Mouse (Mus musculus) stomach, postnatal 0 days (tissue): ENCODE results near the gene Dyrk1a. TPM values are rescaled to one million over a fixed set of nuclear protein-coding genes. Genes with fewer than 3 reads are reported as not detected.

ENCODE experiments used
- ATAC-seq: fragments of 200-750 bp; cut with Nextera tagmentation; 2 replicates; pipeline ENCODE4 v1.8.0; 2017; ENCODE audit not compliant: low FRiP score, low TSS enrichment
- DNase-seq: peaks from one replicate; pipeline ENCODE4 v3.0.0-alpha.2; 2016; ENCODE audit warnings: low spot score
- H3K27ac ChIP-seq: fragments of 300-500 bp; sonication (generic); replicated peaks from 2 replicates; pipeline ENCODE4 v1.5.1; 2014; ENCODE audit warnings: mild to moderate bottlenecking, control low read depth
- H3K27me3 ChIP-seq: fragments of 300-500 bp; sonication (generic); 2 replicates; pipeline ENCODE4 v1.6.1; 2014; ENCODE audit warnings: low read length; ENCODE audit not compliant: control insufficient read depth, insufficient read depth
- H3K36me3 ChIP-seq: fragments of 300-500 bp; sonication (generic); 2 replicates; pipeline ENCODE4 v1.6.1; 2014; ENCODE audit warnings: low read length, mixed read lengths; ENCODE audit not compliant: control insufficient read depth, insufficient read depth
- H3K4me1 ChIP-seq: fragments of 300-500 bp; sonication (generic); replicated peaks from 2 replicates; pipeline ENCODE4 v1.6.1; 2014; ENCODE audit warnings: antibody characterized with exemption; ENCODE audit not compliant: control insufficient read depth, insufficient read depth
- H3K4me2 ChIP-seq: fragments of 300-500 bp; sonication (generic); replicated peaks from 2 replicates; pipeline ENCODE4 v1.6.1; 2014; ENCODE audit warnings: low read depth, mild to moderate bottlenecking, control low read depth, moderate library complexity
- H3K4me3 ChIP-seq: fragments of 300-500 bp; sonication (generic); 2 replicates; pipeline ENCODE4 v1.5.1; 2014; ENCODE audit warnings: low read depth, low read length, control low read depth
- H3K9ac ChIP-seq: fragments of 300-500 bp; sonication (generic); 2 replicates; pipeline ENCODE4 v1.6.1; 2014; ENCODE audit warnings: mild to moderate bottlenecking, low read length, control low read depth, mixed read lengths
- H3K9me3 ChIP-seq: fragments of 300-500 bp; sonication (generic); 2 replicates; pipeline ENCODE4 v1.6.1; 2016; ENCODE audit warnings: low read length; ENCODE audit not compliant: control insufficient read depth
- CTCF ChIP-seq: IDR thresholded peaks from 2 replicates; pipeline ENCODE4 v1.5.1; 2016; ENCODE audit warnings: antibody characterized with exemption, low read depth, mild to moderate bottlenecking, moderate library complexity
- EP300 ChIP-seq: optimal IDR thresholded peaks from 2 replicates; pipeline ENCODE3; 2016; ENCODE audit warnings: antibody characterized with exemption
- WGBS: fragments of 180-500 bp; shearing (Covaris S2); extraction: QIAGEN DNeasy Blood & Tissue Kit; methylation state at CpG from one replicate; pipeline ENCODE4 v1.1.7; 2014; 5-methylcytosine and 5-hydroxymethylcytosine counted together
- polyA plus RNA-seq: library from polyadenylated mRNA; unstranded; fragments of >200 nt; fragmentation: Nextera tagmentation; extraction: Ambion mirVana; gene quantifications from 2 replicates; pipeline ENCODE4 v1.2.1, GENCODE M21; 2015

The Dyrk1a gene
- 4.6 and 5.2 TPM in 2 replicates for polyA plus RNA-seq

DNA sequence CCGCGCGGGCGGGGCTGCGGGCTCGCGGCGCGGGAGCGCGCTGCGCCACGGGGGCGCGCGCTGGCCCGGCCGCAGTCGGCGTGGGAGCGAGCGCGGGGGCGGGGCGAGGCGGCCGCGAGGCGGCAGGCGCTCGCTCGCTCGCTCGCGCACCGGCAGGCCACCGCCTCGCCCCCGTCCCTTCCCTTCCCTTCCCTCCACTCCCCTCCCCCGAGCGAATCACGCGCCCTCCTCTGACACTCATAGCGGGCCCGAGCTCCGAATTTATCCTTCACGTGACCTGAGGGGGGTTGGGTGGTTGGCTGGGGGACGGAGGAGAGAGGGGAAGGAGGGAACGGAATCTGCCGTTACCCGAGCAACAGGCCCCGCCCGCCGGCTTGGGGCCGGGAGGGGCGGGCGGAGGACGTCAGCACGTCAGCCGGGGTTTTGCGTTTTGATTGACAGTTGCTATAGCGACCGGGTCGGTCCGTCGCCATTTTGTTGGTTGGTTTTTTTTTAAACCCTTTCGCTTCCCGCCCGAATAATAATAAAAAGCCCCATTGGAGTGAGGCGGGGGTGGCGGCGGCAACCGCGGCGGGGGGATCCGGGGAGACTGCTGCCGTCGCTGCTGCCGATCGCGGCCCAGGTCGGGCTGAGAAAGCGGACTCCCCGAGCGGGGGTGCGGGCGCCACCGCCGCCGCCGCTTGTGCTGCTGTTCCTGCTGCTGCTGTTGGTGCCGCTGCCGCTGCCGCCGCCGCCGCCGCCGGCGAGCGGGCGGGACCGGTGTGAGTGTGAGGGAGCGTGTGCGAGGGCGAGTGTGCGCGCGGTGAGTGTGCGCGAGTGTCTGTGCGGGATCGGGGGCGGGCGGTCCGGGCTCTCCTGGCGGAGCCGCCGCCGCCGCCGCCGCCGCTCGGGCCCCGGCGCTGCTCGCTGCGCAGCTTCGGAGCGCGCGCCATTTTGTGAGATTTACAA lies at the start of gene Dyrk1a:
Gene Dyrk1a (plus strand): TSS at position 782 of the 948 bp plus-strand sequence.
- H3K27ac ChIP-seq = peak within 1 kb of the TSS; percentile 100
- H3K36me3 ChIP-seq = no peaks in the 10 kb centered on the region
- under 1% methylated on average over 116 of the region's 133 CpGs for WGBS
- H3K4me1 ChIP-seq = no peaks in the 10 kb centered on the region
- peak; percentile 95 for ATAC-seq
- peak; percentile 100 for DNase-seq
- peak within 1 kb of the TSS; percentile 72 for H3K4me2 ChIP-seq
- peak within 1 kb of the TSS; percentile 95 for H3K4me3 ChIP-seq
- TF ChIP-seq CTCF (peak; percentile 29), EP300 (no peak)
- peak within 1 kb of the TSS; percentile 100 for H3K9ac ChIP-seq
- H3K27me3 ChIP-seq = no peaks in the 10 kb centered on the region
- no peaks in the 10 kb centered on the region for H3K9me3 ChIP-seq

GRCm38 (mm10) chr16:94523594-94524377 lies 46.0 kb upstream of the Dyrk1a start:
- no peak for ATAC-seq
- H3K9me3 ChIP-seq = no peaks in the 10 kb centered on the region
- H3K27me3 ChIP-seq = no peaks in the 10 kb centered on the region
- no peak overlapping the region for H3K4me3 ChIP-seq
- DNase-seq = no peak
- 32% methylated on average over 6 of the region's 6 CpGs for WGBS
- TF ChIP-seq CTCF = no peak
- TF ChIP-seq EP300 = no peak
- H3K4me2 ChIP-seq = no peak overlapping the region
- H3K4me1 ChIP-seq = peaks cover 2% of the 10 kb centered on the region; the same call in 1 of the 2 replicates
- no peak overlapping the region for H3K9ac ChIP-seq
- 0 out of 2 replicates have a peak overlapping the region, but pooled peaks have one; percentile 5 for H3K27ac ChIP-seq
- no peaks in the 10 kb centered on the region for H3K36me3 ChIP-seq

DNA sequence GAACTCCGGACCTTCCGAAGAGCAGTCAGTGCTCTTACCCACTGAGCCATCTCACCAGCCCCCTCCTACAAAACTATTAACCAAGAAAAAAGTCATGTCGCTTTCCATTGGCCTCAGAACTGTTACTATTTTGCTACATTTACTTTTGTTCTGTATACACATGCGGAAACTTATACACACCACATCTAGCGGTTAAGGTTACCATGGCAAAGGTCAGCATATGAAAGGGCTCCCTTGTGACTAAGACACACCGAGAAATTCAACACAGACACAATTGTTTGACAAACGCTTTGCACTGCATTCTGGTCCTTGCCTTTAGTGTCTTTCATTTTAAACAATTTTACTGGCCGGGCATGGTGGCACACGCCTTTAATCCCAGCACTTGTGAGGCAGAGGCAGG lies 45.1 kb upstream of the Dyrk1a start:
- H3K27me3 ChIP-seq = no peaks in the 10 kb centered on the region
- no peak for DNase-seq
- H3K4me2 ChIP-seq = no peak overlapping the region
- no peak overlapping the region for H3K27ac ChIP-seq
- no peak overlapping the region for H3K4me3 ChIP-seq
- no peak overlapping the region for H3K9ac ChIP-seq
- no peaks in the 10 kb centered on the region; the same call in 1 of the 2 replicates for H3K4me1 ChIP-seq
- no peaks in the 10 kb centered on the region for H3K36me3 ChIP-seq
- TF ChIP-seq CTCF = no peak
- no peak for TF ChIP-seq EP300
- WGBS = 67% methylated on average over 9 of the region's 9 CpGs
- no peak for ATAC-seq
- H3K9me3 ChIP-seq = no peaks in the 10 kb centered on the region

DNA sequence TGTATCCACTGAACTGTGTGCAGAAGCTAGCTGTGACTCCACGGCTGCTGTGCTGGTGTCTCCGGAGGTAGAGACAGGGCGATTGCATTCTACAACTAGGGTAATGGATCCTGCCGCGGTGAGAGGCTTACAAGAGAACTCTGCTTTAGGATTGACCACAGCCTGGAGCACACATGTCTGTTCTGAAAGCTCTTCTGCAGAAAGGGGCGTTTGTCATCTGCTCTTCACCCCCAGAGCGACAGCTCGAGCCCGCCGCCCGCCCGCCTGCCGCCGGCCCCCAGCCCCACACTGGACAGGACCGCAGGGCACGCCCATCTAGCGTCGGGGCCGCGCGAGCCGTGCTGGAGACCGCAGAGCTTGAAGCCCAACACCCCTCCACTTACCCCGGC lies 43.9 kb upstream of the Dyrk1a start:
- Histone ChIP-seq H3K9me3 (no peaks in the 10 kb centered on the region), H3K4me2 (peak overlapping the region; percentile 76), H3K4me3 (peak overlapping the region; percentile 83), H3K4me1 (no peaks in the 10 kb centered on the region; the same call in 1 of the 2 replicates), H3K36me3 (no peaks in the 10 kb centered on the region), H3K27me3 (no peaks in the 10 kb centered on the region), H3K9ac (peak overlapping the region; percentile 90), H3K27ac (peak overlapping the region; percentile 96)
- ATAC-seq = peak; percentile 69
- DNase-seq = no peak
- under 1% methylated on average over 24 of the region's 24 CpGs for WGBS
- no peak for TF ChIP-seq CTCF
- no peak for TF ChIP-seq EP300

DNA sequence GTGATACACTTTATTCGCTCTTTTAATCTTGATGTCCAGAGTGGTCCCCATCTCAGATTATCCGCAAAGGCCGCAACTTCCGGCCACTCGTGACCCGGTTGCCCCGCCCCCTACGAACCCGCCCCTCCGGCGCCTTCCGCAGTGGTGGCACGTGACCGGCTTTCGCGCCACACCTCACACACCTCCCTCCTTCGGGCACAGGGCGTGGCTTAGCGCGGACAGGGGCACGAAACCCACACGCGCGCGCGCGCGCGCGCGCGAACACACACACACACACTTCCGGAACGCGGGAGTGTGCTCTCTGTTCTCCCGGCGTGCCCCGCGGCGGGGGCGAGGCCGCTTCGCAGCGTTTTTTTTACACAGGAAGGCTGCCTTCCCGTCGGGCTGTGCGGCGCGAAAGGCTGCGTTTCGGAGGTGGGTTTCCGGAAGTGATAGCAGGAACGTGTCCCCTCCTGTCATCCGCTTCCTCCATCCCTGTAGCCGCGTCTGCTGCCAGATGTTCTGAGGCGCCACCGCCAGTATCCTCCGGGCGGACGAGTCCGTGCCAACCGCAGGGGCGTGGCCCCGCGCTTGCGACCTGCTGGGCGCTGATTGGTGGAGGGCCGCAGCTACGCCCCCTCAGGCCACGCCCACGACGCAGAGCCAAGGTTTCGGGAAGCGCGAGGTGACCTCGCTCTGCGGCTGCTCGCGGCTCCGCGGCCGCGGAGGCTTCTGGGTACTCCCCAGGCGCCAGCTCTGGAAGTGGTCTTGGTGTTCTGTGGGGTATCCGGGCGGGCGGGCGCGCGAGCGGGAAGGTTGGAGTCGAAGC lies 43.3 kb upstream of the Dyrk1a start, which contains the start of gene Vps26c:
Gene Vps26c (minus strand): TSS at position 487 of the 808 bp plus-strand sequence.
- peak within 1 kb of the TSS; percentile 83 for H3K4me3 ChIP-seq
- no peaks in the 10 kb centered on the region; the same call in 1 of the 2 replicates for H3K4me1 ChIP-seq
- no peaks in the 10 kb centered on the region for H3K27me3 ChIP-seq
- peak within 1 kb of the TSS; percentile 90 for H3K9ac ChIP-seq
- H3K27ac ChIP-seq = peak within 1 kb of the TSS; percentile 96
- DNase-seq (peak; percentile 98), ATAC-seq (peak; percentile 93)
- H3K4me2 ChIP-seq = peak within 1 kb of the TSS; percentile 76
- TF ChIP-seq EP300 (peak; percentile 39), CTCF (no peak)
- no peaks in the 10 kb centered on the region for H3K9me3 ChIP-seq
- H3K36me3 ChIP-seq = no peaks in the 10 kb centered on the region
- WGBS = under 1% methylated on average over 68 of the region's 93 CpGs
